Mouse (Mus musculus) heart, embryonic 12.5 days (tissue): ENCODE data around the gene 4930455H04Rik. TPM values are rescaled to one million over a fixed set of nuclear protein-coding genes. Genes with fewer than 3 reads are reported as not detected.

Experiments used
- ATAC-seq: fragments of 200-750 bp; cut with Nextera tagmentation; 2 replicates; pipeline ENCODE4 v1.8.0; 2017; ENCODE audit warnings: moderate TSS enrichment, moderate library complexity; ENCODE audit not compliant: insufficient number of reproducible peaks, low FRiP score
- H3K27ac ChIP-seq: fragments of 300-500 bp; sonication (generic); 2 replicates; pipeline ENCODE4 v1.5.1; 2016; ENCODE audit warnings: mild to moderate bottlenecking, moderate library complexity; ENCODE audit not compliant: poor library complexity, severe bottlenecking
- H3K27me3 ChIP-seq: fragments of 300-500 bp; sonication (generic); replicated peaks from 2 replicates; pipeline ENCODE4 v1.6.1; 2016; ENCODE audit warnings: mild to moderate bottlenecking, moderate library complexity
- H3K36me3 ChIP-seq: fragments of 300-500 bp; sonication (generic); 2 replicates; pipeline ENCODE4 v1.6.1; 2016; ENCODE audit warnings: mild to moderate bottlenecking, moderate library complexity
- H3K4me1 ChIP-seq: fragments of 300-500 bp; sonication (generic); replicated peaks from 2 replicates; pipeline ENCODE4 v1.6.1; 2016; ENCODE audit warnings: mild to moderate bottlenecking
- H3K4me2 ChIP-seq: fragments of 300-500 bp; sonication (generic); 2 replicates; pipeline ENCODE4 v1.6.1; 2016; ENCODE audit warnings: mild to moderate bottlenecking, moderate library complexity
- H3K4me3 ChIP-seq: fragments of 300-500 bp; sonication (generic); 2 replicates; pipeline ENCODE4 v1.5.1; 2016; ENCODE audit warnings: mild to moderate bottlenecking
- H3K9ac ChIP-seq: fragments of 300-500 bp; sonication (generic); 2 replicates; pipeline ENCODE4 v1.6.1; 2016; ENCODE audit warnings: mild to moderate bottlenecking, moderate library complexity
- H3K9me3 ChIP-seq: fragments of 300-500 bp; sonication (generic); replicated peaks from 2 replicates; pipeline ENCODE4 v1.6.1; 2016; ENCODE audit warnings: mild to moderate bottlenecking, moderate library complexity
- WGBS: fragments of 180-500 bp; shearing (Covaris S2); methylation state at CpG from one replicate; pipeline ENCODE4 v1.1.7; 2016; 5-methylcytosine and 5-hydroxymethylcytosine counted together
- polyA plus RNA-seq: library from polyadenylated mRNA; unstranded; fragments of >200 nt; fragmentation: Nextera tagmentation; extraction: Ambion mirVana; gene quantifications from 2 replicates; pipeline ENCODE4 v1.2.1, GENCODE M21; 2016

The 4930455H04Rik gene
- polyA plus RNA-seq = not detected in 2 replicates

DNA sequence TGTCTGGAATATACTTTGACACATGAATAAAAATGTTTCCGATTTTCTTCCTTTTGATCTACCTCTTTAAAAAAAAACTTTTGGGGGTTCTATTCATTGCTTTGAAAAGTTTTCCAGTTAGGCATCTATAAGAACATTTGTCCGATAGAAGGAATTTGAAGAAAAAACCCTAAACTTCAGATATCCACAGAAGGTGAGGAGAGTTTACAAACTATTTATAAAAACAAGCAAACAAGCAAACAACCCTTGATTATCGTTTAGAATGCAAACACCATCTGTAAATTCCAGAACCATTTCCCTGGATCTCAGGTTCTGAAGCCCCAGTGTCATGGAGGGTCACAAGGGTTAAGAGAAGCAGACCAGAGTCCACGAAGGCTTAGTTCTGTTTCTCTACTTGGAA, at the start of gene 4930455H04Rik:
Gene 4930455H04Rik (plus strand): TSS at position 301 of the 400 bp plus-strand sequence.
- Histone ChIP-seq H3K27me3 (no peaks in the 10 kb centered on the region), H3K9ac (peak within 1 kb of the TSS; percentile 63), H3K36me3 (no peaks in the 10 kb centered on the region), H3K4me3 (peak within 1 kb of the TSS; percentile 58), H3K9me3 (no peaks in the 10 kb centered on the region), H3K4me2 (peak within 1 kb of the TSS; percentile 83), H3K27ac (peak within 1 kb of the TSS; percentile 61), H3K4me1 (no peaks in the 10 kb centered on the region; the same call in 1 of the 2 replicates)
- 60% methylated on average over 4 of the region's 4 CpGs for WGBS
- ATAC-seq = no peak

- ATAC-seq = no peak
- H3K27ac ChIP-seq = no peak overlapping the region
- WGBS = 73% methylated on average over 3 of the region's 3 CpGs
- no peak overlapping the region for H3K4me3 ChIP-seq
- no peak overlapping the region for H3K9ac ChIP-seq
- H3K36me3 ChIP-seq = peaks cover 9% of the 10 kb centered on the region
- no peaks in the 10 kb centered on the region for H3K27me3 ChIP-seq
- H3K4me1 ChIP-seq = no peaks in the 10 kb centered on the region
- no peak overlapping the region for H3K4me2 ChIP-seq
- H3K9me3 ChIP-seq = no peaks in the 10 kb centered on the region
Observed at GRCm38 (mm10) chr3:116921535-116921934, 46.5 kb upstream of the 4930455H04Rik start.

DNA sequence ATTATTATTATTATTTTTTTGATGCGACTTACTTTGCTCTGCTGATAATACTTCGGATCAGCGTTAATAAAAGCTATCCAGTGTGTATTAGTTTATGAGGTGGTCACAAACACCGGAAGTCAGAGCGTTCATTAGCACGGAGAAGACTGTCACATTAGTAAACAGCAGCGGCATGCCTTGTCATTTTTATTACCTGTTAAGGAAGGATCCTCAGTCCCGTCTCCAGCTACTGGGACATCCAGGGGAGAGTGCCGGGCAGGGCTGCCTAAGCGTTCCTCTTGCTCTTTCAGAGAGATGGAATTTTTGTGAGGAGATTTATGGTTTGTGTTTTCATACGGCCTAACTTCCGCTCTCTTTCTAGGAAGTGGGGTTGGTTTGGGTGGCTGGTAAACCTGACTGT, 45.0 kb upstream of the 4930455H04Rik start:
- no peaks in the 10 kb centered on the region for H3K9me3 ChIP-seq
- H3K36me3 ChIP-seq = peaks cover 9% of the 10 kb centered on the region
- 89% methylated on average over 12 of the region's 12 CpGs for WGBS
- no peaks in the 10 kb centered on the region for H3K4me1 ChIP-seq
- ATAC-seq = no peak
- no peak overlapping the region for H3K9ac ChIP-seq
- no peak overlapping the region for H3K27ac ChIP-seq
- H3K4me3 ChIP-seq = no peak overlapping the region
- no peaks in the 10 kb centered on the region for H3K27me3 ChIP-seq
- no peak overlapping the region for H3K4me2 ChIP-seq

DNA sequence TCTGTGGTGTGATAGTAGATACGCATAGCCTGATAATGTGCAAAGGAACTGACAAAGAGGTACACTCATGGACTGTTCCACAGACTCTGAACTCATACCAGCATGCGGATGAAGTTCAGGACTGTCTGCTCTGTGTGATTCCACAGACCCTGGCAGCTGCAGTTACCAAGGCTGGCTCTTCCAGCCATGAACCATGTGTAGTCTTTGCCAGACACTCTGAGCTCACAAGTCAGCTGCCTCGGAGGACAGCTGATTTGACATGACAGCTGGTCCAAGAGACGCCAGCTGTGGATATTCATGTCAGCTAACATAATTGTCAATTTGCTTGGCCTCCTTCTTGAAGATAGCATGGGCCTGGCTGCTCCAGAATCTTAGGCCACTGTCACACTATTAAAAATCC, 39.1 kb upstream of the 4930455H04Rik start:
- Histone ChIP-seq H3K36me3 (no peaks in the 10 kb centered on the region; the same call in 1 of the 2 replicates), H3K4me2 (no peak overlapping the region), H3K9me3 (no peaks in the 10 kb centered on the region), H3K27ac (no peak overlapping the region), H3K4me3 (no peak overlapping the region), H3K27me3 (no peaks in the 10 kb centered on the region), H3K9ac (no peak overlapping the region), H3K4me1 (0 out of 2 replicates have a peak, but pooled peaks cover 4% of the 10 kb centered on the region)
- 72% methylated on average over 4 of the region's 4 CpGs for WGBS
- no peak for ATAC-seq

- no peak overlapping the region for H3K4me2 ChIP-seq
- H3K4me3 ChIP-seq = no peak overlapping the region
- H3K9me3 ChIP-seq = no peaks in the 10 kb centered on the region
- no peaks in the 10 kb centered on the region for H3K27me3 ChIP-seq
- 71% methylated on average over 1 of the region's 1 CpGs for WGBS
- 0 out of 2 replicates have a peak, but pooled peaks cover 4% of the 10 kb centered on the region for H3K4me1 ChIP-seq
- no peak overlapping the region for H3K9ac ChIP-seq
- peaks cover under 1% of the 10 kb centered on the region; the same call in 1 of the 2 replicates for H3K36me3 ChIP-seq
- ATAC-seq = no peak
- H3K27ac ChIP-seq = no peak overlapping the region
Observed at GRCm38 (mm10) chr3:116933158-116933557, 34.9 kb upstream of the 4930455H04Rik start.

- Histone ChIP-seq H3K4me1 (peaks cover 8% of the 10 kb centered on the region; the same call in 1 of the 2 replicates), H3K27ac (no peak overlapping the region), H3K27me3 (no peaks in the 10 kb centered on the region), H3K4me3 (no peak overlapping the region), H3K9ac (no peak overlapping the region), H3K36me3 (peaks cover 8% of the 10 kb centered on the region; the same call in 1 of the 2 replicates), H3K9me3 (no peaks in the 10 kb centered on the region; the same call in 1 of the 2 replicates), H3K4me2 (no peak overlapping the region)
- 76% methylated on average over 4 of the region's 4 CpGs for WGBS
- no peak for ATAC-seq
Observed at GRCm38 (mm10) chr3:116936934-116937691, 31.0 kb upstream of the 4930455H04Rik start.

- ATAC-seq = no peak
- Histone ChIP-seq H3K9ac (no peak overlapping the region), H3K4me1 (peaks cover 28% of the 10 kb centered on the region), H3K27ac (no peak overlapping the region), H3K4me3 (no peak overlapping the region), H3K9me3 (no peaks in the 10 kb centered on the region; the same call in 1 of the 2 replicates), H3K4me2 (no peak overlapping the region), H3K27me3 (no peaks in the 10 kb centered on the region), H3K36me3 (peaks cover 8% of the 10 kb centered on the region; the same call in 1 of the 2 replicates)
- WGBS = 69% methylated on average over 10 of the region's 10 CpGs
Observed at GRCm38 (mm10) chr3:116940804-116941558, 27.1 kb upstream of the 4930455H04Rik start.

DNA sequence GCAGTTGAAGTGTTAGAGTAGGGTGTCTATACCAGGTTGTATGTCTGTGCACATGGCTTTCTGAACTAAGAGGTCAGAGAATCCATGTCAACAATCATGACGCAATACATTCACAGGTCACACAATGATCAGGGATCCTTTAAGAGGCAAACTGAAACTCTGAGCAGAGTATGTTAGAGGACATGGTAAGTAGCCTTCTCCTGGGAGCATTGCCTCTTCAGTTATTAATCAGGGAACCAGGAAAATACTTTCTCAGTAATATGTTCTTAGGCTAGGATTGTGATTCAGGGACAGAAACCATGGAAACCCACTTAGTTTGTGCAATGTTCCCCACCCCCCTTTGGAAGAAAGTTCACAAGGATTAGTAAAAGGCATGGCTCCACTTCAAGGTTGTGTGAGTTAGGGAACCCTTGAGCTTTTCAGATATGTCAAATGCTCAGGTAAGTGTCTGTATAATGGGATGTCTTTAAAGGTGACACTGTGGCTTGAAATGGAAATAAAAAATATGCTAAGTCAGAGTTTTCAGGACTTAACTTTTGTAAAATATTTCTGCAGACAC, 26.4 kb upstream of the 4930455H04Rik start:
- ATAC-seq = no peak
- no peak overlapping the region for H3K9ac ChIP-seq
- H3K27ac ChIP-seq = no peak overlapping the region
- peaks cover 8% of the 10 kb centered on the region; the same call in 1 of the 2 replicates for H3K36me3 ChIP-seq
- no peak overlapping the region for H3K4me3 ChIP-seq
- no peak overlapping the region for H3K4me2 ChIP-seq
- H3K4me1 ChIP-seq = peaks cover 28% of the 10 kb centered on the region
- H3K27me3 ChIP-seq = no peaks in the 10 kb centered on the region
- WGBS = 82% methylated on average over 1 of the region's 1 CpGs
- no peaks in the 10 kb centered on the region; the same call in 1 of the 2 replicates for H3K9me3 ChIP-seq

- WGBS = 78% methylated on average over 6 of the region's 6 CpGs
- H3K4me2 ChIP-seq = no peak overlapping the region
- ATAC-seq = no peak
- H3K27ac ChIP-seq = peak overlapping the region; percentile 67
- H3K9me3 ChIP-seq = no peaks in the 10 kb centered on the region; the same call in 1 of the 2 replicates
- no peak overlapping the region for H3K4me3 ChIP-seq
- H3K9ac ChIP-seq = no peak overlapping the region
- H3K27me3 ChIP-seq = no peaks in the 10 kb centered on the region
- H3K36me3 ChIP-seq = peaks cover 12% of the 10 kb centered on the region; the same call in 1 of the 2 replicates
- peaks cover 28% of the 10 kb centered on the region for H3K4me1 ChIP-seq
Observed at GRCm38 (mm10) chr3:116942751-116943150, 25.3 kb upstream of the 4930455H04Rik start.

GRCm38 (mm10) chr3:116943422-116943821, 24.6 kb upstream of the 4930455H04Rik start:
- Histone ChIP-seq H3K27ac (peak overlapping the region; percentile 67), H3K9ac (no peak overlapping the region), H3K36me3 (peaks cover 9% of the 10 kb centered on the region; the same call in 1 of the 2 replicates), H3K4me2 (no peak overlapping the region), H3K27me3 (no peaks in the 10 kb centered on the region), H3K4me1 (peaks cover 28% of the 10 kb centered on the region), H3K4me3 (no peak overlapping the region), H3K9me3 (no peaks in the 10 kb centered on the region; the same call in 1 of the 2 replicates)
- peak; percentile 36; the same call in 1 of the 2 replicates for ATAC-seq
- WGBS = 32% methylated on average over 4 of the region's 4 CpGs

- H3K4me3 ChIP-seq = no peak overlapping the region
- H3K9ac ChIP-seq = no peak overlapping the region
Observed at GRCm38 (mm10) chr3:116946476-116946875, 21.6 kb upstream of the 4930455H04Rik start.

More at GRCm38 (mm10) chr3:116946476-116946875, 21.6 kb upstream of the 4930455H04Rik start:
- ATAC-seq = no peak
- Histone ChIP-seq H3K4me1 (peaks cover 26% of the 10 kb centered on the region), H3K4me2 (no peak overlapping the region), H3K27me3 (no peaks in the 10 kb centered on the region), H3K36me3 (peaks cover 4% of the 10 kb centered on the region; the same call in 1 of the 2 replicates), H3K9me3 (no peaks in the 10 kb centered on the region), H3K27ac (no peak overlapping the region)
- WGBS = 80% methylated on average over 4 of the region's 4 CpGs
